24 mouse cellular contexts compared by ENCODE assay signal in genomic region chr11:43232073-43232472, GRCm38 (mm10).
DNase-seq lines count a peak whose midpoint lies in the region; ATAC-seq and TF ChIP-seq lines count a peak whose summit lies in the region.
"Had no signal": no experiment of that assay in that cellular context is flagged by ENCODE, and none has a peak within 500 bp of the region (broad histone marks: within the 10 kb centered on the region; RNA-seq: fewer than 3 reads in every experiment).

No protein-coding gene starts in this region.

- intact Hi-C loops in left cerebral cortex, postnatal 14 days (cut with DNase I): no loop called here

- WGBS in forebrain, embryonic 15.5 days: 45% methylated on average over 7 of the region's 7 CpGs
- 31% methylated on average over 7 of the region's 7 CpGs for WGBS in midbrain, embryonic 16.5 days
- WGBS in kidney, embryonic 16.5 days: 84% methylated on average over 7 of the region's 7 CpGs

- peak; percentile 25 to 39 for DNase-seq in cerebellum, postnatal 25 days
- DNase-seq in cerebellum, adult 11 months: no peak
- DNase-seq in layer of hippocampus, adult 2 months (ENCODE audit: low spot score in 2 of 2): no peak
- DNase-seq in layer of hippocampus, adult 18-20 months (ENCODE audit: low spot score in 2 of 2): no peak
- no peak for DNase-seq in left cerebral cortex, postnatal 14 days (ENCODE audit: low spot score in 2 of 2)
- DNase-seq: adrenal gland, postnatal 36 days; B cell, adult 2 months; gastrocnemius, postnatal 10 days; heart, adult 11 months; heart, postnatal 36 days; kidney, adult 2 months; kidney, postnatal 25 days; lung, adult 2 months; thymus, postnatal 25 days had no signal

- no peaks in the 10 kb centered on the region for H3K27me3 ChIP-seq in forebrain, embryonic 15.5 days
- no peaks in the 10 kb centered on the region for H3K27me3 ChIP-seq in midbrain, embryonic 16.5 days (ENCODE audit: control insufficient read depth, insufficient read depth, low read depth, low read length)
- H3K27me3 ChIP-seq in kidney, embryonic 16.5 days (ENCODE audit: insufficient read depth, low read length): no peaks in the 10 kb centered on the region
- H3K27me3 ChIP-seq: heart, embryonic 13.5 days; limb, embryonic 12.5 days; liver, embryonic 12.5 days; megakaryocyte, embryonic 14.5 days had no signal

- ATAC-seq in forebrain, embryonic 15.5 days (replicated peaks): peak; percentile 53; the same call in 1 of the 2 replicates
- ATAC-seq in midbrain, embryonic 16.5 days: peak; percentile 71; the same call in 1 of the 2 replicates
- no peak for ATAC-seq in kidney, embryonic 16.5 days (ENCODE audit: low FRiP score, low TSS enrichment)
- ATAC-seq: inflammation-experienced regulatory T-cells, adult 6 months; liver, embryonic 12.5 days had no signal

- no peak overlapping the region for H3K4me2 ChIP-seq in forebrain, embryonic 15.5 days (replicated peaks)
- no peak overlapping the region; the same call in 1 of the 2 replicates for H3K4me2 ChIP-seq in midbrain, embryonic 16.5 days (ENCODE audit: low read length)
- no peak overlapping the region for H3K4me2 ChIP-seq in kidney, embryonic 16.5 days (replicated peaks; ENCODE audit: low read depth, low read length)
- H3K4me2 ChIP-seq: heart, embryonic 13.5 days; limb, embryonic 12.5 days; liver, embryonic 12.5 days had no signal

- H3K36me3 ChIP-seq in forebrain, embryonic 15.5 days: no peaks in the 10 kb centered on the region
- H3K36me3 ChIP-seq in midbrain, embryonic 16.5 days (ENCODE audit: control insufficient read depth, insufficient read depth, low read length): no peaks in the 10 kb centered on the region
- H3K36me3 ChIP-seq in kidney, embryonic 16.5 days (ENCODE audit: insufficient read depth, low read length): no peaks in the 10 kb centered on the region
- H3K36me3 ChIP-seq: heart, embryonic 13.5 days; limb, embryonic 12.5 days; liver, embryonic 12.5 days had no signal

- no peaks in the 10 kb centered on the region for H3K9me3 ChIP-seq in forebrain, embryonic 15.5 days
- H3K9me3 ChIP-seq in midbrain, embryonic 16.5 days (replicated peaks; ENCODE audit: control insufficient read depth, low read length, poor library complexity, severe bottlenecking): no peaks in the 10 kb centered on the region
- H3K9me3 ChIP-seq in kidney, embryonic 16.5 days (ENCODE audit: low read length): no peaks in the 10 kb centered on the region
- H3K9me3 ChIP-seq: heart, embryonic 13.5 days; limb, embryonic 12.5 days; liver, embryonic 12.5 days; megakaryocyte, embryonic 14.5 days had no signal

- H3K9ac ChIP-seq in forebrain, embryonic 15.5 days (replicated peaks): no peak overlapping the region
- H3K9ac ChIP-seq in midbrain, embryonic 16.5 days (ENCODE audit: low read depth, low read length): no peak overlapping the region
- H3K9ac ChIP-seq in kidney, embryonic 16.5 days (replicated peaks; ENCODE audit: low read length): no peak overlapping the region
- H3K9ac ChIP-seq: heart, embryonic 13.5 days; limb, embryonic 12.5 days; liver, embryonic 12.5 days had no signal

- no peak for TF ChIP-seq CTCF in layer of hippocampus, adult 2 months (conservative IDR thresholded peaks at IDR 0.05)

- no peak overlapping the region for H3K4me3 ChIP-seq in layer of hippocampus, adult 2 months
- no peak overlapping the region for H3K4me3 ChIP-seq in forebrain, embryonic 15.5 days
- H3K4me3 ChIP-seq in midbrain, embryonic 16.5 days (ENCODE audit: low read depth, low read length): no peak overlapping the region
- no peak overlapping the region for H3K4me3 ChIP-seq in kidney, embryonic 16.5 days (ENCODE audit: low read length)
- H3K4me3 ChIP-seq: erythroblast, embryonic 14.5 days; heart, embryonic 13.5 days; limb, embryonic 12.5 days; liver, embryonic 12.5 days; megakaryocyte, embryonic 14.5 days; myocyte had no signal

- peaks cover 9% of the 10 kb centered on the region; the same call in 1 of the 2 replicates for H3K4me1 ChIP-seq in forebrain, embryonic 15.5 days
- H3K4me1 ChIP-seq in midbrain, embryonic 16.5 days (ENCODE audit: control insufficient read depth, insufficient read depth, low read length): peaks cover 7% of the 10 kb centered on the region
- no peaks in the 10 kb centered on the region for H3K4me1 ChIP-seq in kidney, embryonic 16.5 days (ENCODE audit: insufficient read depth, low read length)
- H3K4me1 ChIP-seq: heart, embryonic 13.5 days; limb, embryonic 12.5 days; liver, embryonic 12.5 days; megakaryocyte, embryonic 14.5 days had no signal

- 0 out of 2 replicates have a peak overlapping the region, but pooled peaks have one; percentile 14 for H3K27ac ChIP-seq in layer of hippocampus, adult 2 months
- no peak overlapping the region for H3K27ac ChIP-seq in forebrain, embryonic 15.5 days (replicated peaks)
- H3K27ac ChIP-seq in midbrain, embryonic 16.5 days (ENCODE audit: low read length): 0 out of 2 replicates have a peak overlapping the region, but pooled peaks have one; percentile 20
- no peak overlapping the region for H3K27ac ChIP-seq in kidney, embryonic 16.5 days (ENCODE audit: low read length)
- H3K27ac ChIP-seq: heart, embryonic 13.5 days; limb, embryonic 12.5 days; liver, embryonic 12.5 days had no signal

Comparison
In these comparisons a context has a peak if more than half of its experiments do, and no peak if none do; other contexts are left out.
1. DNase-seq: peak in cerebellum, postnatal 25 days (2 of 2); none in cerebellum, adult 11 months (single experiment), layer of hippocampus, adult 2 months (0 of 2), layer of hippocampus, adult 18-20 months (0 of 2) and left cerebral cortex, postnatal 14 days (0 of 2).
2. H3K27ac ChIP-seq: peak in layer of hippocampus, adult 2 months (single experiment) and midbrain, embryonic 16.5 days (single experiment); none in forebrain, embryonic 15.5 days (single experiment) and kidney, embryonic 16.5 days (single experiment).